Mouse (Mus musculus) forelimb bud, embryonic 11.5 days (tissue): ENCODE results near the gene Dok5.

Experiments
- DNase-seq: peaks from one replicate; pipeline ENCODE4 v3.0.0-alpha.2; 2012; ENCODE audit warnings: low read depth, low spot score

Gene Dok5

DNA sequence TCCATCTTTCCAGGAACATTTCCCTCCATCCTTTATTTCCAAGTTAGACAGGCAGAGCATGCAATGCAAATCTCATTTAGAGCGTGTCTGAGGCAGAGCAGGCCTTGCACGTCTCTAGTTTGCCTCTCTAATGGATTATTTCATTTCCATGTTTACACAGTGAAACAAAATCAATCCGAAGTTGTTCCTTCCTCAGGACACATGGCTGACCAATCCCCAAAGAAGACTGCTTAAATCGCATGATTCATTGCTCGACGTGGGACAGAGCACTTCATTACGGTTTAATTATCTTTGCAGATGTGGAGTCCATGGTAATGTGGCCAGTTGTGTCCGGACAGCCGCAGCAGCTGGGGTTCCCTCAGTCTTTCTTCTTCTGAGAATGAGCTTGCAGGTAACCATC is 194.6 kb downstream of the Dok5 start:
- DNase-seq, result no peak
